Mouse (Mus musculus): Measurements from ENCODE around the gene Bmf.

DNA sequence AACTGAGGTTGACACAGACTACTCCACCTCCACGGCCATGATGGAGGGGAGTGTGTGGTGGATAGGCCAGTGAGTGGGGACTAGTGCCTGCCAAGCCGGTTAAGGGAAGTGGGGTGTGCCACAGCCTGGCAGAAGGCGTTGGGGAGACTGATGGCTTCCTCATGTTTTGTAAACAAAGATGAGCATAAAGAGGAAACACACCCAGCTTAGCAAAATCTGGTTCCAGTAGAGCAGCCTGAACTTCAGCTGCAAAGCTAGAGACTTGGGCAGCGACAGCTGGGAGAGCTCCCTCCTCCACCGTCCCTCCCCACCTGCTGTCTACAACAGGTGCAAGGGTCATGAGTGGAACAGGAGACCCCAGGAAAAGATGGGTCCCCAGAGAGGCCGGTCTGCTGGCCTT is 15.5 kb downstream of the Bmf start:
- TF ChIP-seq EP300 (optimal IDR thresholded peaks at IDR 0.05) (no peak), CTCF (IDR thresholded peaks at IDR 0.05; ENCODE audit: low read depth) (no peak)

Measured in stomach, postnatal 0 days (tissue).